Mouse (Mus musculus) frontal cortex, postnatal 36 days (tissue): ENCODE measurements around the gene Fam50b.
A peak's percentile ranks its signal among the peaks of the same experiment; 100 is the strongest.

Source experiments
- DNase-seq, 2 experiments: peaks; one replicate each; pipeline ENCODE4 v3.0.0; 2022; ENCODE audit warnings: low spot score in 2 of 2

Gene Fam50b

GRCm38 (mm10) chr13:34738699-34738973 lies 4.0 kb downstream of the Fam50b start:
- DNase-seq: no peak

- DNase-seq: no peak
These were observed 4.4 kb downstream of the Fam50b start for GRCm38 (mm10) chr13:34739071-34739470.

DNA sequence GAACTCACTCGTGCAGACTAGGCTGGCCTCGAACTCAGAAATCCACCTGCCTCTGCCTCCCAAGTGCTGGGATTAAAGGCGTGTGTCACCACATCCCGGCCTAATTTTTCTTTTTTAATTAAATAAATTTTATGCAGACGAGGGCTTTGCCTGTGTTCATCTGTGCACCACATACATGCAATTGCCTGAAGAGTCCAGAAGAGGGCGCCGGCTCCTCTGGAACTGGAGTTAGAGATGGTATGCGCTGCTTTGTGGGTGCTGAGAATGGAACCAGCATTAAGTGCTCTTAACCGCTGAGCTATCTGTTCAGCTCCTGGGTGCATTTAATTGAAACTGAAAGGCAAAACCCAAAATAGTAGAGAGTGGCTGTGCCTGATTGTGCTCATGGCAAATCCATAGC lies 6.6 kb downstream of the Fam50b start:
- DNase-seq: no peak

GRCm38 (mm10) chr13:34741813-34742568 lies 7.3 kb downstream of the Fam50b start:
- DNase-seq: no peak

- no peak for DNase-seq
These were observed 12.2 kb downstream of the Fam50b start for GRCm38 (mm10) chr13:34746811-34747210.

DNA sequence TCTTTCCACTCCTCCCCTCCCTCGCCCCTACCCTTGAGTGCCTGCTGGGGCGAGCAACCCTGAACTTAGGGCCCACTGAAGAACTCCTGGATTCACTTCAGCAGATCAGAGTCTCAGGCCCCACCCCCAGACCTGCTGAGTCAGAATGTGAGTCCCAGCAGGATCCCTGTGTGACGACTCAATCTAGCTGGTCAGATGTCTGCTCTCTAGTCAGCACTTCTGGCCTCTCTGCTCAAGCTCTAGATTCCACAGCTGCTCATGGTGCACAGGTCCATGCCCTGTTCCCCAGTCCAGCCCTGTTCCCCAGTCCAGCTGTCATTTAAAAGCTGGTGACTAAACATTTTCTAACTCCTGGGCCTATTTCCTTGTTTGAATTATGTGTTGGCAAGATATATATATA lies 13.9 kb downstream of the Fam50b start:
- DNase-seq: no peak

GRCm38 (mm10) chr13:34759202-34759601 lies 24.6 kb downstream of the Fam50b start:
- no peak for DNase-seq

DNA sequence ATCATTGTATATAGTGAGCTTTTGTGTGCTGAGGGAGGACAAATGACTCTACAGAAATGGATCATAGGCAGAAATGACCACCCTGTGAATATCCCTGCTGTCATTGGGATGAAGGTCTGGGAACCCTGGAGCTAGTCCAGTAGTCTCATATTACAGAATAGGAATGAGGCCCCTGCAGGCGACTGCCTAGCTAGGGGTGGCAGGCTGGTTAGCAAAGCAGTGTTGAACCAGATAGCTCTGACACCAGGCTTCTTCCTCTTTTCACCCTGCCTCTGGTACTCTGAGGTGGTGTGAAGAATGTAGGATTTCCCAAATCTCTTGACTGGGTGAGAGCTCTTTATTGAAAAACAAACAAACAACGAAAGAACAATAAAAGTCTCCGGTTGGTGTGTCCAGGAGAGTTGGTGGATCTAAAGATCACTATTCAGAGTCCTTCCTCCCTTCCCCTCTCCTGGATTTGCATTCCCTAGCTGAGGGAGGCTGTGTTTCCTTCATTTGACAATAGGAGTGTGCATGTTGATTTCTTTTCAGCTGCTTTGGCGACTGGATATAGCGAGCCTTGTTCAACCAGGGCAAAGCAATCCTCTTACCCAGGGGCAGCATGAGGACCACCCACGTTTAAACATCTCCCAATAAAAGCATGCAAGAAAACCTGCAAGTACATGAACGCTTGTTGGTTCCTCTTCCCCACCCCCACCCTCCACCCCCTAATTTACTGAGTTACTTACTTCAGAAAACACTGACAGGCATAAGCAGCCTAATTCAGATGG lies 26.1 kb downstream of the Fam50b start:
- no peak for DNase-seq

DNA sequence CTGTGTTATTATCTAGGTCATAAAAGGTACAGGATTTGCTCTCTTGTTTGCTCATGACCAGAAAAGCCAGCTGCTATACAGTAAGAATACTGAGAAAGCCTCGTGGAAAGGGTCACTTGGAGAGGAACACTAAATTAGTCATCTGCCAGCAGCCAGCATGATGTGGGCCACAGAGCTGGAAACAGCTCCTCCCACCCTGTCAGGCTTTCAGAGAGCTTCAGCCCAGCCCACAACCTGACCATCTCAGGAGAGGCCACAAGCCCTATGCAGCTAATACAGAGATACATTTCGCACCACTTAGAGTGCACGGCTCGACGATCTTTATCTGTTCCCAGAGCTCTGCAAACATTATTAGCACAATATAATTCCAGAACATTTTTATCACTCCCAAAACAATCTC lies 27.5 kb downstream of the Fam50b start:
- DNase-seq: peak in 1 of 2 experiments; percentile 2

DNA sequence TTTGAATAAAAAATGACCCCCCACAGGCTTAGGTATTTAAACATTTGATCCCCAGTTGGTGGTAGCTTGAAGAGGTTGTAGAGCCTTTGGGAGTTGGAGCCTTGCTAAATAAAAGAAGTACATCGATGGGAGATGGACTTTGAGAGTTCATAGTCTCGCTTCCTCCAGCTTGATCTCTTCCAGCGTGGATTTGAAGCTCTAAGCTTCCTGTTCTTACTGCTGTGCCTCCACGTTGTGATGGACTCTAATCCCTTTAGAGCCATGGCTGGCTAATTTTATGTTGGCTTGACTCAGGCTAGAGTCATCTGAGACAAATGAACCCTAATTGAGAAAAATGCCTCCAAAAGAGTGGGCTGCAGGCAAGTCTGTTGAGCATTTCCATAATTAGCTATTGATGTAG lies 28.2 kb downstream of the Fam50b start:
- DNase-seq: no peak

DNA sequence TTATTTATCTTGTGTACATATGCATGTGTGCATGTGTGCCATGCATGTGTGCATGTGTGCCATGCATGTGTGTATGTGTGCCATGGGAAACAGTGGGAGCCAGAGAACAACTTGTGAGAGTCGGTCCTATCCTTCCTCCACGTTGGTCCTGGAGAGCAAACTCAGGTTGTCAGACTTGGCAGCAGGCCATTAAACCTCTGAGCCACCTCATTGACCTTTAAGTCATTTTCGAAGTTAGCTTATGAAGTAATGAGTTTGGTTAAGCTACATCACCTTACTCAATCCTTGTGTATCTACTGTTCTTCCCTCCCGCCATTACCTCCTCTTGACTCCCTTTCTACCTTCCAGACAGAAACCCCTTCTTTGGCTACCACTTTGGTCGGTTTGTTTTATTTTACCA lies 30.6 kb downstream of the Fam50b start:
- no peak for DNase-seq

DNA sequence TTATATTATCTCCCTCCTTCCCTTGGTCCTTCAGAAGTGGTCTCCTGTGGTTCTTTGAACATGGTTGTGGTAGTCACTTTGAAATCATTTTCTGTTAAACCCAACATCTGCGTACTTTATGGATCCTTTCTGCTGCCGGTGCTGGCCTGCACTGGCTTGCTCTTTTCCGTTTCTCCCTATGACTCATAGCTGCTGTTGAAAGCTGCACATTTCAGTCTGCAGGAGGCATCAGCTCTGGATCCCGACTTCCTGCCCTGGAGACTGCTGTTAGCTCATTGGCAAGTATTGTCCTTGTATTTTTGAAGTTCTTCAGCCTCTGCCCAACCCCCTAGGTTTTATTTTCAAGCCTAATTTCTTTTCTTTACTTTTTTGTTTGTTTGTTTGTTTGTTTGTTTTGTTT lies 31.9 kb downstream of the Fam50b start:
- DNase-seq: peak in 1 of 2 experiments; percentile 11

GRCm38 (mm10) chr13:34767527-34768292 lies 33.1 kb downstream of the Fam50b start:
- DNase-seq: peak; percentile 30 to 38

DNA sequence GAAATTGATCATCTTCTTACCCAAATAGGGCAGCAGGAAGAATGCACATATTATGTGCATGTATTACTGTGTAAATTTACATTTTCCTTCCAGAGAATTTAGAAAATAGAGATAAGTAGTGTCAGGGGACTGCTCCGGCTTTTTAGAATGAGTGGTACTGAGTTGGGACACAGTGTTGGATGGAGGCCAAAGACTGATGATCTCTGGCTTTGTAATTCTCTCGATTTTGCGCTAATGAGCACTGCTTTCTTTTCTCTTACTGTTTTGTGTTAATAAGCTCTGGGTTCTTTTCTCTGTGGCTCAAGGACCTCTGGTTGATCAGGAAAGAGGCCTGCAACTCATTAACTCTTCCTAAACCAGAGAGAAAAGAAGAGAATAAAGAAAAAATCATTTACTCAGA lies 42.1 kb downstream of the Fam50b start:
- no peak for DNase-seq

GRCm38 (mm10) chr13:34780856-34781610 lies 46.4 kb downstream of the Fam50b start:
- DNase-seq: no peak

DNA sequence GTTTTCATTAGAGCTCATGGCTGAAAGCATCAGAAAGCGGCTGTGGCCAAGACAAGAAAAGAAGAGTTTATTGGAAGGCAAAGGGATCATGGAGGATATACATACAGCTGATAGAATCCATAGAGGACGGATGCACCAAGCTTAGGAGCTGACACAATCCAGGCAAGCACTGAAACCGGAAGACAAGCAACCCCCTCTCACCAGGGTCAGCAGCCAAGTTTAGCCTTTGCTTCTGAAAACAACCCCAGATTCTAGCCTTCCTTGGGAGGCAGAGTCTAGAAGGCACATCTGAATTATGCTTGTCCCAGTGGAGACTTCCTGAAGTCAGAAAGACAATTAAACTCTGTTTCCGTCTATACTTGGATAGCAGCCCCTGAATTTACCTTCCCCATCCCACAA lies 47.0 kb downstream of the Fam50b start:
- DNase-seq: no peak

DNA sequence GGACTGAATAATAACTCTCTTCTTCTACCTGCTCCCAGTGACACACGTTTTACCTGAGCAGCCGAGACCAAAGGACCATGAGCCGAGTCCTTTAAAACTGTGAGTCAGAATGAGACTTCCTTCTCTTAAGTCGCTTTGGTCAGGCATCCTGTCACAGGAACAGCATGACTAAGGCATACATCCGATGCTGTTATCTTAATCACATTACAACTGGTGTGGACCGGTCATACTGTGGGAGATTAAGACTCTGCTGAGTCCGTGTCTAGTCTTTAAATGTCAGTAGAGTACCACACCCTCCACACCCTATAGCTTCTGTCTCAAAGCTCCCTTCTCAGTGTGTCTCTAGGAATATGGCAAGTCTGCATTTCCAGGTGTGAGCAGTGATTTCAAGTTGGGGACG lies 50.2 kb downstream of the Fam50b start:
- no peak for DNase-seq

GRCm38 (mm10) chr13:34786634-34787033 lies 52.0 kb downstream of the Fam50b start:
- no peak for DNase-seq

DNA sequence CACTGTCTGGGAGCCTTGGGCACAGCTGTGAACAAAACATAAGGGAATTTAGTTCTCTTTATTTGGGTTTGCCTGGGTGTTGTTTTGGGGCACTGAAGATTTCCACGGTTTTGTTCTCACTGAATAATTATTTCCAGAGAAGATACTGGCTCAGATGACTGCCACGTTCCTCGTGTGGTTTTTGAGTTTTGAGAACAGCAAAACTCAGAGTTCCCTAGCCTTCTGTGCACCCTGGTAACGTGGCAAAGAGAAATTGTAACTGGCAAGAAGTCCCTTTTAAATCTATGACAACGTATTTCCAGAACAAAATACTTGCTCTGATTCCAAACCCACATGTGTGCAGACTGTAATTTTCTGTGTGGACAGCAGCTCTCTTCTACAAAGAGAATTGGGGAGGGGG lies 52.9 kb downstream of the Fam50b start:
- no peak for DNase-seq

- no peak for DNase-seq
These were observed 54.6 kb downstream of the Fam50b start for GRCm38 (mm10) chr13:34789176-34789818.

- no peak for DNase-seq
These were observed 58.4 kb downstream of the Fam50b start for GRCm38 (mm10) chr13:34793066-34793465.
